Mouse (Mus musculus) forebrain, embryonic 15.5 days (tissue): ENCODE results near the gene Fam186b. TPM values are rescaled to one million over a fixed set of nuclear protein-coding genes. Genes with fewer than 3 reads are reported as not detected.

Experiments
- ATAC-seq: fragments of 200-750 bp; cut with Nextera tagmentation; replicated peaks from 2 replicates; pipeline ENCODE4 v1.8.0; 2017; ENCODE audit warnings: mild to moderate bottlenecking, moderate TSS enrichment, moderate library complexity
- H3K27ac ChIP-seq: fragments of 300-500 bp; sonication (generic); replicated peaks from 2 replicates; pipeline ENCODE4 v1.5.1; 2015; ENCODE audit warnings: mild to moderate bottlenecking, inconsistent platforms
- H3K27me3 ChIP-seq: fragments of 300-500 bp; sonication (generic); 2 replicates; pipeline ENCODE4 v1.6.1; 2015; ENCODE audit warnings: inconsistent platforms
- H3K36me3 ChIP-seq: fragments of 300-500 bp; sonication (generic); 2 replicates; pipeline ENCODE4 v1.6.1; 2015; ENCODE audit warnings: mild to moderate bottlenecking, inconsistent platforms
- H3K4me1 ChIP-seq: fragments of 300-500 bp; sonication (generic); 2 replicates; pipeline ENCODE4 v1.6.1; 2015; ENCODE audit warnings: inconsistent platforms
- H3K4me2 ChIP-seq: fragments of 300-500 bp; sonication (generic); replicated peaks from 2 replicates; pipeline ENCODE4 v1.6.1; 2015; ENCODE audit warnings: mild to moderate bottlenecking, inconsistent platforms
- H3K4me3 ChIP-seq: fragments of 300-500 bp; sonication (generic); 2 replicates; pipeline ENCODE4 v1.5.1; 2015; ENCODE audit warnings: mild to moderate bottlenecking, inconsistent platforms
- H3K9ac ChIP-seq: fragments of 300-500 bp; sonication (generic); replicated peaks from 2 replicates; pipeline ENCODE4 v1.6.1; 2015; ENCODE audit warnings: mild to moderate bottlenecking, inconsistent platforms
- H3K9me3 ChIP-seq: fragments of 300-500 bp; sonication (generic); 2 replicates; pipeline ENCODE4 v1.6.1; 2016; ENCODE audit warnings: inconsistent platforms
- WGBS: fragments of 180-500 bp; shearing (Covaris S2); methylation state at CpG from one replicate; pipeline ENCODE4 v1.1.7; 2015; ENCODE audit warnings: mixed read lengths; 5-methylcytosine and 5-hydroxymethylcytosine counted together
- polyA plus RNA-seq: library from polyadenylated mRNA; unstranded; fragments of >200 nt; fragmentation: Nextera tagmentation; extraction: Ambion mirVana; gene quantifications from 2 replicates; pipeline ENCODE4 v1.2.1, GENCODE M21; 2015

The Fam186b gene
- polyA plus RNA-seq, 1 experiment from 2014 or later: 0.23 TPM

GRCm38 (mm10) chr15:99234326-99235010 lies 61.2 kb downstream of the Fam186b start:
- Histone ChIP-seq H3K9ac (no peak overlapping the region), H3K9me3 (no peaks in the 10 kb centered on the region), H3K27ac (no peak overlapping the region), H3K4me1 (no peaks in the 10 kb centered on the region), H3K27me3 (peaks cover 5% of the 10 kb centered on the region; the same call in 1 of the 2 replicates), H3K4me2 (no peak overlapping the region), H3K36me3 (no peaks in the 10 kb centered on the region), H3K4me3 (no peak overlapping the region)
- WGBS: 57% methylated on average over 12 of the region's 12 CpGs
- no peak for ATAC-seq

- Histone ChIP-seq H3K9me3 (no peaks in the 10 kb centered on the region), H3K27me3 (peaks cover 13% of the 10 kb centered on the region; the same call in 1 of the 2 replicates), H3K4me3 (no peak overlapping the region), H3K36me3 (no peaks in the 10 kb centered on the region), H3K9ac (no peak overlapping the region), H3K4me1 (no peaks in the 10 kb centered on the region), H3K4me2 (no peak overlapping the region), H3K27ac (no peak overlapping the region)
- no peak for ATAC-seq
- 70% methylated on average over 17 of the region's 17 CpGs for WGBS
Measured at GRCm38 (mm10) chr15:99233719-99234118, 62.0 kb downstream of the Fam186b start.

GRCm38 (mm10) chr15:99231998-99232397 lies 63.7 kb downstream of the Fam186b start:
- no peaks in the 10 kb centered on the region for H3K36me3 ChIP-seq
- 68% methylated on average over 10 of the region's 10 CpGs for WGBS
- ATAC-seq: no peak

GRCm38 (mm10) chr15:99226090-99226489 lies 69.6 kb downstream of the Fam186b start:
- WGBS: 17% methylated on average over 14 of the region's 14 CpGs
- peak overlapping the region; percentile 73 for H3K4me2 ChIP-seq
- H3K9me3 ChIP-seq: no peaks in the 10 kb centered on the region
- H3K4me3 ChIP-seq: peak overlapping the region; percentile 47
- peaks cover 83% of the 10 kb centered on the region for H3K27me3 ChIP-seq
- no peak overlapping the region; the same call in 1 of the 2 replicates for H3K9ac ChIP-seq
- peak overlapping the region; percentile 57 for H3K27ac ChIP-seq
- ATAC-seq: no peak
- no peaks in the 10 kb centered on the region for H3K36me3 ChIP-seq
- peaks cover 44% of the 10 kb centered on the region for H3K4me1 ChIP-seq

More at GRCm38 (mm10) chr15:99231998-99232397, 63.7 kb downstream of the Fam186b start:
- Histone ChIP-seq H3K9ac (no peak overlapping the region), H3K9me3 (no peaks in the 10 kb centered on the region), H3K27ac (no peak overlapping the region), H3K4me3 (no peak overlapping the region), H3K4me1 (no peaks in the 10 kb centered on the region), H3K4me2 (no peak overlapping the region), H3K27me3 (peaks cover 30% of the 10 kb centered on the region)

- Histone ChIP-seq H3K9me3 (no peaks in the 10 kb centered on the region), H3K4me1 (peaks cover 44% of the 10 kb centered on the region), H3K36me3 (no peaks in the 10 kb centered on the region), H3K4me3 (peak overlapping the region; percentile 47), H3K9ac (no peak overlapping the region; the same call in 1 of the 2 replicates), H3K27ac (peak overlapping the region; percentile 57), H3K27me3 (peaks cover 85% of the 10 kb centered on the region), H3K4me2 (peak overlapping the region; percentile 73)
- under 1% methylated on average over 22 of the region's 22 CpGs for WGBS
- peak; percentile 78 for ATAC-seq
Measured at GRCm38 (mm10) chr15:99225081-99225810, 70.4 kb downstream of the Fam186b start.

- Histone ChIP-seq H3K4me3 (peak within 1 kb of the TSS; percentile 47), H3K9me3 (no peaks in the 10 kb centered on the region), H3K9ac (peak within 1 kb of the TSS; percentile 36), H3K27ac (peak within 1 kb of the TSS; percentile 57), H3K27me3 (peaks cover 87% of the 10 kb centered on the region), H3K4me1 (peaks cover 44% of the 10 kb centered on the region), H3K36me3 (no peaks in the 10 kb centered on the region), H3K4me2 (peak within 1 kb of the TSS; percentile 73)
- ATAC-seq: peak; percentile 68
- under 1% methylated on average over 61 of the region's 66 CpGs for WGBS
Measured at GRCm38 (mm10) chr15:99224208-99224911, 71.3 kb downstream of the Fam186b start, which contains the start of gene Kcnh3. Gene Kcnh3, plus strand, starts transcription at chr15:99224861.

- peaks cover 82% of the 10 kb centered on the region for H3K27me3 ChIP-seq
- H3K4me2 ChIP-seq: peak overlapping the region; percentile 73
- H3K9me3 ChIP-seq: no peaks in the 10 kb centered on the region
- peak overlapping the region; percentile 36 for H3K9ac ChIP-seq
- ATAC-seq: no peak
- WGBS: under 1% methylated on average over 44 of the region's 46 CpGs
- H3K27ac ChIP-seq: no peak overlapping the region
- H3K36me3 ChIP-seq: no peaks in the 10 kb centered on the region
- peaks cover 44% of the 10 kb centered on the region for H3K4me1 ChIP-seq
- H3K4me3 ChIP-seq: peak overlapping the region; percentile 47
Measured at GRCm38 (mm10) chr15:99223585-99224207, 72.0 kb downstream of the Fam186b start.

- WGBS: 2% methylated on average over 18 of the region's 18 CpGs
- Histone ChIP-seq H3K36me3 (no peaks in the 10 kb centered on the region), H3K4me2 (peak overlapping the region; percentile 73), H3K4me3 (peak overlapping the region; percentile 47), H3K4me1 (peaks cover 44% of the 10 kb centered on the region), H3K9me3 (no peaks in the 10 kb centered on the region), H3K27ac (no peak overlapping the region), H3K27me3 (peaks cover 75% of the 10 kb centered on the region), H3K9ac (no peak overlapping the region)
- ATAC-seq: no peak
Measured at GRCm38 (mm10) chr15:99222794-99223584, 72.7 kb downstream of the Fam186b start.

GRCm38 (mm10) chr15:99221315-99221952 lies 74.3 kb downstream of the Fam186b start:
- Histone ChIP-seq H3K27ac (no peak overlapping the region), H3K4me1 (peaks cover 44% of the 10 kb centered on the region), H3K9me3 (no peaks in the 10 kb centered on the region), H3K36me3 (no peaks in the 10 kb centered on the region), H3K9ac (no peak overlapping the region), H3K4me2 (no peak overlapping the region), H3K4me3 (no peak overlapping the region), H3K27me3 (peaks cover 60% of the 10 kb centered on the region)
- ATAC-seq: no peak
- 9% methylated on average over 8 of the region's 8 CpGs for WGBS
